Mouse (Mus musculus) stomach, embryonic 14.5 days (tissue): ENCODE measurements at regions not wholly inside any gene's neighbourhood (a gene's known extent, or its start where the extent isn't known, plus 50 kb on each side); places are given as distances from the start of the nearest gene placed in this dataset.

Experiments used
- ATAC-seq: fragments of 200-750 bp; cut with Nextera tagmentation; 2 replicates; pipeline ENCODE4 v1.8.0; 2017; ENCODE audit warnings: low read depth, moderate TSS enrichment; ENCODE audit not compliant: insufficient number of reproducible peaks, insufficient read depth, low FRiP score
- H3K27ac ChIP-seq: fragments of 300-500 bp; sonication (generic); 2 replicates; pipeline ENCODE4 v1.5.1; 2014; ENCODE audit warnings: mild to moderate bottlenecking, low read length, moderate library complexity, mixed read lengths
- H3K27me3 ChIP-seq: fragments of 300-500 bp; sonication (generic); 2 replicates; pipeline ENCODE4 v1.6.1; 2014; ENCODE audit warnings: low read length, control low read depth, mixed read lengths; ENCODE audit not compliant: control insufficient read depth, insufficient read depth
- H3K36me3 ChIP-seq: fragments of 300-500 bp; sonication (generic); 2 replicates; pipeline ENCODE4 v1.6.1; 2014; ENCODE audit warnings: mild to moderate bottlenecking, control low read depth, low read length, moderate library complexity, mixed read lengths; ENCODE audit not compliant: control insufficient read depth, insufficient read depth
- H3K4me1 ChIP-seq: fragments of 300-500 bp; sonication (generic); 2 replicates; pipeline ENCODE4 v1.6.1; 2014; ENCODE audit warnings: low read length, control low read depth, mixed read lengths; ENCODE audit not compliant: control insufficient read depth, insufficient read depth
- H3K4me2 ChIP-seq: fragments of 300-500 bp; sonication (generic); replicated peaks from 2 replicates; pipeline ENCODE4 v1.6.1; 2014; ENCODE audit warnings: low read depth, low read length, control low read depth
- H3K4me3 ChIP-seq: fragments of 300-500 bp; sonication (generic); 2 replicates; pipeline ENCODE4 v1.5.1; 2014; ENCODE audit warnings: low read depth, low read length, control low read depth
- H3K9ac ChIP-seq: fragments of 300-500 bp; sonication (generic); replicated peaks from 2 replicates; pipeline ENCODE4 v1.6.1; 2014; ENCODE audit warnings: low read depth, mild to moderate bottlenecking, control low read depth, low read length, moderate library complexity, mixed read lengths
- H3K9me3 ChIP-seq: fragments of 300-500 bp; sonication (generic); 2 replicates; pipeline ENCODE4 v1.6.1; 2016; ENCODE audit warnings: low read depth, low read length, control low read depth; ENCODE audit not compliant: control insufficient read depth
- WGBS: fragments of 180-500 bp; shearing (Covaris S2); extraction: QIAGEN DNeasy Blood & Tissue Kit; methylation state at CpG from one replicate; pipeline ENCODE4 v1.1.7; 2014; 5-methylcytosine and 5-hydroxymethylcytosine counted together

- Histone ChIP-seq H3K27ac (no peak overlapping the region), H3K27me3 (no peaks in the 10 kb centered on the region), H3K9me3 (no peaks in the 10 kb centered on the region), H3K4me1 (no peaks in the 10 kb centered on the region), H3K4me2 (no peak overlapping the region), H3K36me3 (no peaks in the 10 kb centered on the region), H3K9ac (no peak overlapping the region), H3K4me3 (no peak overlapping the region)
- 81% methylated on average over 3 of the region's 3 CpGs for WGBS
- ATAC-seq, result no peak
Measured at GRCm38 (mm10) chr2:133754088-133754487, 202.1 kb downstream of the Bmp2 start.

DNA sequence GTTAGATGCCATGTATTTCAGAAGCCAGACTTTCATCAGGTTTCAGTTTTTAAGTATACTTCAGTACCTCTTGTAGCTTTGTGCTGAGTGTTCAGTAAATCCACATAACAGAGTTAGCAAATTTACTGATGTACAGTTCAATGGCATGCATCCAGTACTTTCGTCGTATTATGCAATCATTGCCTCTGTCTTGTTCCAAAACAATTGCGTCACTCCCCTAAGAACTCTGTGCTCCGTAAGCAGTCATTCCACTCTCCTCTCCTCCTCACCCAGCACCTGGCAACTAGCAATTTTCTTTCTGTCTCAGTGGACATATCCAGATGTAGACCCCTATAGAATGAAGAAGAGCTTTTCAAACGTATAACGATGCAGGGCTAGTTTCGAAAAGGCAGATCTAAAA is 209.5 kb downstream of the Bmp2 start:
- H3K4me1 ChIP-seq, result no peaks in the 10 kb centered on the region
- WGBS, result 52% methylated on average over 7 of the region's 7 CpGs
- no peak for ATAC-seq

GRCm38 (mm10) chr2:133768546-133768945 is 216.6 kb downstream of the Bmp2 start:
- Histone ChIP-seq H3K9ac (no peak overlapping the region), H3K27ac (no peak overlapping the region), H3K27me3 (no peaks in the 10 kb centered on the region), H3K4me2 (no peak overlapping the region), H3K4me3 (no peak overlapping the region), H3K9me3 (no peaks in the 10 kb centered on the region), H3K4me1 (no peaks in the 10 kb centered on the region), H3K36me3 (no peaks in the 10 kb centered on the region)
- WGBS, result 63% methylated on average over 1 of the region's 1 CpGs
- no peak for ATAC-seq

More for the DNA sequence above, 209.5 kb downstream of the Bmp2 start:
- no peak overlapping the region for H3K4me3 ChIP-seq
- no peak overlapping the region for H3K27ac ChIP-seq
- H3K4me2 ChIP-seq, result no peak overlapping the region
- no peaks in the 10 kb centered on the region for H3K27me3 ChIP-seq
- H3K9me3 ChIP-seq, result no peaks in the 10 kb centered on the region
- no peaks in the 10 kb centered on the region for H3K36me3 ChIP-seq
- H3K9ac ChIP-seq, result no peak overlapping the region

DNA sequence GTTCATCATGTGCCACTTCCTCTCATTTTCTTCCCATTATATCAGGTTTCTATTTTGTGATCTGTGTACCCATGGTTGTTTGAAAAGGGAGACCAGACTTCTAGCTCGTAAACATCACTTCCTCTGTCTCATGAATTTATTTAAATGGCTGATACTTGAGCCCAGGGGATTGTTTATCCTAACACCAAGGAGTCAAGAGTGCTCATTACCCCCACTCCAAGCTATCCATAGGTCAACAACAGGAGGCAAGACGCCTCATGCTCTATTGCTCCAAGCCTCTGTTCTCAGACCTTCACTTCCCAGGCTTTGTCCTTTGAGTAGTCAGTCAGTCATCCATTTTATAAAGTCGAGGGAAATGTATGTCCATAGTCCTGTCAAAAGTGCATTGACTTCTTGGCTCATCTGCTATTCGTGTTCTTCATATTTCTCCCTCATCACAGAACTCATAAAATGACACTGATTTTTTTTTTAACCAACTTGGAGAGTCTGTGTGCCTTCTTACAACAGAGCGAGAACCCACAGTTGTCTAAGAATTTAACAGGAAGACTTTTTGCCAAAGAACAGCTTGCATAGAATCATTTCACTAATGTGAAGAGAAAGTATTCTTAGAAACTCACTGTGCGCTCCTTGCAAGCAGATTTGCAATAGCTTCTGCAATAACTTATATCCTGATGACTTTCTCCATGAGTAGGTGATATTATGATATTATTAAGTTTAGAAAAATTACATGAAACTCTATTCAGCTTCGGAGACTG is 231.8 kb downstream of the Bmp2 start:
- WGBS, result 63% methylated on average over 7 of the region's 7 CpGs
- Histone ChIP-seq H3K4me2 (no peak overlapping the region), H3K4me3 (no peak overlapping the region), H3K36me3 (no peaks in the 10 kb centered on the region), H3K27me3 (no peaks in the 10 kb centered on the region), H3K27ac (no peak overlapping the region), H3K4me1 (no peaks in the 10 kb centered on the region), H3K9me3 (no peaks in the 10 kb centered on the region), H3K9ac (no peak overlapping the region)
- ATAC-seq, result no peak

GRCm38 (mm10) chr2:133791031-133791430 is 239.1 kb downstream of the Bmp2 start:
- Histone ChIP-seq H3K9ac (no peak overlapping the region), H3K36me3 (no peaks in the 10 kb centered on the region), H3K4me3 (no peak overlapping the region), H3K27me3 (no peaks in the 10 kb centered on the region), H3K27ac (no peak overlapping the region), H3K4me2 (no peak overlapping the region), H3K9me3 (no peaks in the 10 kb centered on the region), H3K4me1 (no peaks in the 10 kb centered on the region)
- WGBS, result 56% methylated on average over 1 of the region's 1 CpGs
- ATAC-seq, result no peak

DNA sequence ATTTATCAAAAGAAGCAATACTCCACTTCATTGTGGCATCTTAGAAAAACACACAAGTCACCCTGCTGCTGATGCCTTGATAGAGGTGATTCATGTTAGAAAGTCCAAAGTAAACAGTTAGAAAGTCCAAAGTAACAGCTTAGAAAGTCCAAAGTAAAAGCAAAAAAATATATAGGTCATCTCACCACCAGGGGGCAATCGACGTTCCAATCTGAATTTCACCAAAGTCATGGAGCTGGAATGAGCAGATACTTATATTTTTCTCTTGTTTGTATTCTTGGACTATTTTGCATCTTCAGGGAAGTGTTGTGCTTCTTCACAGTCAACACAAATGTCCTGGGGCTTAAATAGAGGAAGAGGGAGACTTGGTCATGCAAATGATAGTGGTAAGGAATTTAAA is 241.3 kb downstream of the Bmp2 start:
- WGBS, result 20% methylated on average over 2 of the region's 2 CpGs
- no peak overlapping the region for H3K4me2 ChIP-seq

DNA sequence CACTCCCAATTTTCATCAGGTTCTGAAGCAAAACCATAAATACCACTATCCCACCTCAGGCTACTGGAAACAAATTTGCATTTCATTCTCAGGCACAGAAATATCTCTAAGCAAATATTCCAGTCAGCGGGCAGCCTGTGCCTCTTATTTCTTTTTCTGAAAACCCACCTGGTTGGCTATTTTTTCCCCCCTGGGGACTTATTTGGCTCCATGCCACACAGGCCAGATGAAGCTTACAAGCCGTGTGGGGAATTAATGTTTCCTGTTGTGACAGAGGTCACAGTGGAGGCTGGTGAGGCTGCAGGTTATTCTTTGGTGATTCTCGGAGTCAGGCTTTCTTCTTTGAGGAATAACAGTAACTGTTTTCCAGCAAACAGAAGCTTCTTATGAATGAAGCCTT is 250.7 kb downstream of the Bmp2 start:
- no peaks in the 10 kb centered on the region for H3K4me1 ChIP-seq
- 30% methylated on average over 3 of the region's 3 CpGs for WGBS

More for the DNA sequence above, 241.3 kb downstream of the Bmp2 start:
- H3K27me3 ChIP-seq, result no peaks in the 10 kb centered on the region
- no peak overlapping the region for H3K4me3 ChIP-seq
- H3K9ac ChIP-seq, result no peak overlapping the region
- no peak overlapping the region for H3K27ac ChIP-seq
- no peaks in the 10 kb centered on the region for H3K9me3 ChIP-seq
- no peaks in the 10 kb centered on the region for H3K4me1 ChIP-seq
- ATAC-seq, result no peak
- no peaks in the 10 kb centered on the region for H3K36me3 ChIP-seq

GRCm38 (mm10) chr2:133821418-133821817 is 269.5 kb downstream of the Bmp2 start:
- H3K27me3 ChIP-seq, result no peaks in the 10 kb centered on the region
- H3K9me3 ChIP-seq, result no peaks in the 10 kb centered on the region
- no peak overlapping the region for H3K9ac ChIP-seq
- no peaks in the 10 kb centered on the region for H3K4me1 ChIP-seq
- no peak overlapping the region for H3K4me2 ChIP-seq
- H3K36me3 ChIP-seq, result no peaks in the 10 kb centered on the region
- no peak overlapping the region for H3K27ac ChIP-seq
- no peak overlapping the region for H3K4me3 ChIP-seq
- ATAC-seq, result no peak
- 73% methylated on average over 4 of the region's 4 CpGs for WGBS

More for the DNA sequence above, 250.7 kb downstream of the Bmp2 start:
- Histone ChIP-seq H3K9ac (no peak overlapping the region), H3K4me2 (no peak overlapping the region), H3K27ac (no peak overlapping the region), H3K27me3 (no peaks in the 10 kb centered on the region), H3K9me3 (no peaks in the 10 kb centered on the region), H3K36me3 (no peaks in the 10 kb centered on the region), H3K4me3 (no peak overlapping the region)
- no peak for ATAC-seq

DNA sequence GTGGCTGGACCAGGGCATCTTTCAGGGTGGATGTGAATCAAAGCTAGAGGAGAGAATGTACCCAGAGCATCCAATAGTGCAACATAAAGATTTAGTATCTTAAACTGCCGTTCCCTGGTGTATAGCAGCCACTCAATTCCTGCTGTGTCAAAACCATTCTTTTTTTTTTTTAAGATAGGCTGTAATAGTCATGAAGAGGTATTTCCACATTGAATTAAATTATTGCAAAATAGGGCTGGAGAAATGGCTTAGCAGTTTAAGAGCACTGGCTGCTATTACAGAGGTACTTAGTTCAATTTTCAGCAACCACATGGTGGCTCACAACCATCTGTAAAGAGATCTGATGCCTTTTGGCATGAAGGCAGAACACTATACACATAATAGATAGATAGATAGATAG is 277.4 kb downstream of the Bmp2 start:
- 82% methylated on average over 1 of the region's 1 CpGs for WGBS
- Histone ChIP-seq H3K9me3 (no peaks in the 10 kb centered on the region), H3K36me3 (no peaks in the 10 kb centered on the region), H3K4me3 (no peak overlapping the region), H3K4me2 (no peak overlapping the region), H3K9ac (no peak overlapping the region), H3K4me1 (no peaks in the 10 kb centered on the region), H3K27me3 (no peaks in the 10 kb centered on the region), H3K27ac (no peak overlapping the region)
- no peak for ATAC-seq
